Mouse (Mus musculus): ENCODE measurements around the gene Lurap1. TPM values are rescaled to one million over a fixed set of nuclear protein-coding genes. Genes with fewer than 3 reads are reported as not detected.

The Lurap1 gene
- polyA plus RNA-seq, 1 experiment, result 1.4 TPM

GRCm38 (mm10) chr4:116175136-116175535, 24.0 kb upstream of the Lurap1 start:
- no peaks in the 10 kb centered on the region for H3K79me2 ChIP-seq (ENCODE audit: control insufficient read depth, insufficient read depth)
- H3K4me3 ChIP-seq (ENCODE audit: insufficient read depth, poor library complexity, severe bottlenecking), result no peak overlapping the region
- H3ac ChIP-seq (ENCODE audit: control insufficient read depth, insufficient read length, low read depth), result no peak overlapping the region
- H3K27me3 ChIP-seq (ENCODE audit: control insufficient read depth, insufficient read depth, insufficient read length), result no peaks in the 10 kb centered on the region
- no peaks in the 10 kb centered on the region for H3K36me3 ChIP-seq (ENCODE audit: control insufficient read depth, insufficient read depth)
- no peaks in the 10 kb centered on the region for H3K79me3 ChIP-seq (ENCODE audit: low read depth)
- TF ChIP-seq MAX (IDR thresholded peaks at IDR 0.05), result no peak
- TF ChIP-seq MYOG (IDR thresholded peaks at IDR 0.05; ENCODE audit: control insufficient read depth, extremely low read depth, insufficient read length), result no peak
- no peak for TF ChIP-seq USF1 (IDR thresholded peaks at IDR 0.05; ENCODE audit: low read depth)
- no peak for TF ChIP-seq CEBPB (IDR thresholded peaks at IDR 0.05; ENCODE audit: low read depth)
- TF ChIP-seq FOSL1 (IDR thresholded peaks at IDR 0.05; ENCODE audit: insufficient read depth, low read length, poor library complexity, severe bottlenecking), result no peak
- no peak for TF ChIP-seq MYOD1 (IDR thresholded peaks at IDR 0.05; ENCODE audit: control insufficient read depth, insufficient read length, low read depth)

- no peak overlapping the region for H3K4me3 ChIP-seq (ENCODE audit: insufficient read depth, poor library complexity, severe bottlenecking)
- H3ac ChIP-seq (ENCODE audit: control insufficient read depth, insufficient read length, low read depth), result no peak overlapping the region
- H3K36me3 ChIP-seq (ENCODE audit: control insufficient read depth, insufficient read depth), result no peaks in the 10 kb centered on the region
- TF ChIP-seq CEBPB (IDR thresholded peaks at IDR 0.05; ENCODE audit: low read depth), result no peak
- no peak for TF ChIP-seq MYOG (IDR thresholded peaks at IDR 0.05; ENCODE audit: control insufficient read depth, extremely low read depth, insufficient read length)
- peak; percentile 58 for TF ChIP-seq USF1 (IDR thresholded peaks at IDR 0.05; ENCODE audit: low read depth)
- no peak for TF ChIP-seq MYOD1 (IDR thresholded peaks at IDR 0.05; ENCODE audit: control insufficient read depth, insufficient read length, low read depth)
- no peak for TF ChIP-seq CTCF (IDR thresholded peaks at IDR 0.05; ENCODE audit: control insufficient read depth, insufficient read depth, insufficient read length)
- H3K79me2 ChIP-seq (ENCODE audit: control insufficient read depth, insufficient read depth), result no peaks in the 10 kb centered on the region
- no peaks in the 10 kb centered on the region for H3K79me3 ChIP-seq (ENCODE audit: low read depth)
- no peaks in the 10 kb centered on the region for H3K27me3 ChIP-seq (ENCODE audit: control insufficient read depth, insufficient read depth, insufficient read length)
These were observed 23.5 kb upstream of the Lurap1 start for GRCm38 (mm10) chr4:116174466-116175116.

GRCm38 (mm10) chr4:116173752-116174151, 22.6 kb upstream of the Lurap1 start:
- Histone ChIP-seq H3K27me3 (ENCODE audit: control insufficient read depth, insufficient read depth, insufficient read length) (no peaks in the 10 kb centered on the region), H3K36me3 (ENCODE audit: control insufficient read depth, insufficient read depth) (no peaks in the 10 kb centered on the region), H3K79me2 (ENCODE audit: control insufficient read depth, insufficient read depth) (no peaks in the 10 kb centered on the region), H3K4me3 (ENCODE audit: insufficient read depth, poor library complexity, severe bottlenecking) (no peak overlapping the region), H3ac (ENCODE audit: control insufficient read depth, insufficient read length, low read depth) (no peak overlapping the region), H3K79me3 (ENCODE audit: low read depth) (no peaks in the 10 kb centered on the region)
- TF ChIP-seq MYOD1 (IDR thresholded peaks at IDR 0.05; ENCODE audit: control insufficient read depth, insufficient read length, low read depth) (no peak), USF1 (IDR thresholded peaks at IDR 0.05; ENCODE audit: low read depth) (no peak), FOSL1 (IDR thresholded peaks at IDR 0.05; ENCODE audit: insufficient read depth, low read length, poor library complexity, severe bottlenecking) (no peak)

GRCm38 (mm10) chr4:116173072-116173471, 21.9 kb upstream of the Lurap1 start, which contains the start of the genes 1700042G07Rik and Gm49337:
Gene 1700042G07Rik (plus strand): TSS chr4:116173372.
Gene Gm49337 (plus strand): TSS chr4:116173384.
- TF ChIP-seq MAX (IDR thresholded peaks at IDR 0.05) (no peak), CTCF (IDR thresholded peaks at IDR 0.05; ENCODE audit: control insufficient read depth, insufficient read depth, insufficient read length) (no peak), FOSL1 (IDR thresholded peaks at IDR 0.05; ENCODE audit: insufficient read depth, low read length, poor library complexity, severe bottlenecking) (no peak), CEBPB (IDR thresholded peaks at IDR 0.05; ENCODE audit: low read depth) (no peak), MYOG (IDR thresholded peaks at IDR 0.05; ENCODE audit: control insufficient read depth, extremely low read depth, insufficient read length) (no peak), MYOD1 (IDR thresholded peaks at IDR 0.05; ENCODE audit: control insufficient read depth, insufficient read length, low read depth) (no peak), USF1 (IDR thresholded peaks at IDR 0.05; ENCODE audit: low read depth) (no peak)
- Histone ChIP-seq H3K27me3 (ENCODE audit: control insufficient read depth, insufficient read depth, insufficient read length) (no peaks in the 10 kb centered on the region), H3K79me2 (ENCODE audit: control insufficient read depth, insufficient read depth) (no peaks in the 10 kb centered on the region), H3ac (ENCODE audit: control insufficient read depth, insufficient read length, low read depth) (no peak within 1 kb of the TSS), H3K36me3 (ENCODE audit: control insufficient read depth, insufficient read depth) (no peaks in the 10 kb centered on the region), H3K79me3 (ENCODE audit: low read depth) (no peaks in the 10 kb centered on the region), H3K4me3 (ENCODE audit: insufficient read depth, poor library complexity, severe bottlenecking) (no peak within 1 kb of the TSS)

- Histone ChIP-seq H3K4me3 (ENCODE audit: insufficient read depth, poor library complexity, severe bottlenecking) (no peak overlapping the region), H3K79me2 (ENCODE audit: control insufficient read depth, insufficient read depth) (no peaks in the 10 kb centered on the region), H3ac (ENCODE audit: control insufficient read depth, insufficient read length, low read depth) (no peak overlapping the region), H3K36me3 (ENCODE audit: control insufficient read depth, insufficient read depth) (no peaks in the 10 kb centered on the region), H3K27me3 (ENCODE audit: control insufficient read depth, insufficient read depth, insufficient read length) (no peaks in the 10 kb centered on the region), H3K79me3 (ENCODE audit: low read depth) (no peaks in the 10 kb centered on the region)
- TF ChIP-seq MYOD1 (IDR thresholded peaks at IDR 0.05; ENCODE audit: control insufficient read depth, insufficient read length, low read depth) (no peak), USF1 (IDR thresholded peaks at IDR 0.05; ENCODE audit: low read depth) (no peak), CEBPB (IDR thresholded peaks at IDR 0.05; ENCODE audit: low read depth) (no peak), FOSL1 (IDR thresholded peaks at IDR 0.05; ENCODE audit: insufficient read depth, low read length, poor library complexity, severe bottlenecking) (no peak), MYOG (IDR thresholded peaks at IDR 0.05; ENCODE audit: control insufficient read depth, extremely low read depth, insufficient read length) (no peak), CTCF (IDR thresholded peaks at IDR 0.05; ENCODE audit: control insufficient read depth, insufficient read depth, insufficient read length) (no peak), MAX (IDR thresholded peaks at IDR 0.05) (no peak)
These were observed 18.2 kb upstream of the Lurap1 start for GRCm38 (mm10) chr4:116169353-116169672.
